Mouse (Mus musculus) right cerebral cortex, postnatal 10 days (tissue): ENCODE data around the gene Baiap2l1.
"Not testable (repeated sequence)": the region's sequence is repeated elsewhere in the genome, so short reads cannot be mapped to it uniquely, and the experiment has no call there.

Experiments
- DNase-seq, 2 experiments: peaks; one replicate each; pipeline ENCODE4 v3.0.0; 2021; ENCODE audit warnings: low spot score in 2 of 2

Gene Baiap2l1

GRCm38 (mm10) chr5:144351185-144351584 is 6.7 kb downstream of the Baiap2l1 start:
- no peak for DNase-seq

DNA sequence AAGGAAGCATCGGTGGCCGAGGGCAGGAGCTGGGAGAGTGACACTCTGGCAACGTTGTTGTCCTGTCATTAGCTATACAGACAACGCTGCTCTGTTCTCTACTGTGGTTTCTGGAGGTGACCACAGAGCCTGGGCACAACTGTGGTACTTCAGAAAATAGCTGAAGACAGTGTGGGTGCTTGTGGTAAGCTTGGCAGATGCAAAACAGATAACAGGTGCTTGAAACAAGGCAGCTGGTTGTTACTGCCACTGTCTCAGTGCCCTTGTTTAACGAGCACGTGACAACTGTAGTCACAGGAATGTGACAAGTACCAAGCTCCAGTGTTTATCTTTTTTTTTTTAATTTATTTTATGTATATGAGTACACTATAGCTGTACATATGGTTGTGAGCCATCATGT is 13.3 kb downstream of the Baiap2l1 start:
- no peak for DNase-seq

DNA sequence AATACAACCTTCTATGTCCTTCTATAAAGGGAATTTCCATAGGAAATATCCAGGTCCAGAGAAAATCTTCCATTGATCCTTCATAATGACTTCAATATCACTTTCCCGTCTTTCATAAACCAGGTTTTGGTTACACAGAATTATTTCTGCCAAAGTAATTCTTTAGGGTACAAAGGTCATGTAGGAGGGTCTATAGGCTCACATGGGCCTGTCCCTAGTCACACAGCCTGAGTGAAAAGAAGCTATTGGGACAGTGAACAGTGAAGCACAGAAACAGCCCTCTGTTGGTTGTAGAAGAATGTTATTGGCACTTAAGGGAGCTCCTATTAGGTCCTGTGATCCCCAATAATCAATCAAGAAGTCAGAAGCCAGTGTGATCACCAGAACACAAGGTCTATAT is 16.8 kb downstream of the Baiap2l1 start:
- DNase-seq = no peak

- DNase-seq = no peak
Observed at GRCm38 (mm10) chr5:144338787-144339186, 19.1 kb downstream of the Baiap2l1 start.

DNA sequence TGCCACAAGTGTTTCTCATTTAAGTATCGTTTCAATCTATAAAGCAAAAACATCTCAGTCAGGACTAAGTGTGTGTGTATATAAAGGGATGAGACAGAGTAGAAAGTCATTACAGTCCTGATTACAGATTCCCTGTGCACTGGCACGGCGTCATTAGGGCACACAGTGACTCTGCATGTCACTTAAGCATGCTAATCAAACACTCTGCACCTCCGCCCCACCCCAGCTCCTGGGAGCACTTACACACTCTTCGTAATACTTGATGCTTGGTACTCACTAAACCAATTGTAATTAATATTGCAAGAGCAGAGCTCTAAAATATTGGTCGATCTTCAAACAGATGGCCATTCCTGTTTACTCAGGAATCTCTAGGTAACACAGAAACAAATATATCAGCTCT is 22.6 kb downstream of the Baiap2l1 start:
- not testable (repeated sequence) for DNase-seq

GRCm38 (mm10) chr5:144334010-144334409 is 23.9 kb downstream of the Baiap2l1 start:
- DNase-seq = no peak

DNA sequence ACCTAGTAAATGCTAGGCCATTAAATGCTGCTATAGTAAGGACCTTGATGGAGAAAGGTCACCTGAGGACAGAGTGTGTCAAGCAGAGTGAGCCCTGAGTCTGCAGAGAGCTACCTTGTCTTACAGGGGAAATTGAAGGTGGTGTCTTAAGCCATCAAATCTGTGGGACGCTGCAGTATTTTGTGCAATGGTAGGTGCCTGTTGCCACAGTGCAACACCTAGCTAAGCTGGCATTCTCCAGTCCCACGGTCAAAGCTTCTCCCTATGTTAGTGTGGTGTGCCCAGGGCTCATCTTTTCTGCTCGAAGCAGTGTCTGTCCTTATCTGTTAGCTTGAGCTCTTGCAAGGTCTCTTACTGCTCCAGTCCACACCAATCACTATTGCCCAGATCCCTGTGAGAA is 35.2 kb downstream of the Baiap2l1 start:
- DNase-seq = no peak

GRCm38 (mm10) chr5:144321681-144322080 is 36.2 kb downstream of the Baiap2l1 start:
- no peak for DNase-seq

DNA sequence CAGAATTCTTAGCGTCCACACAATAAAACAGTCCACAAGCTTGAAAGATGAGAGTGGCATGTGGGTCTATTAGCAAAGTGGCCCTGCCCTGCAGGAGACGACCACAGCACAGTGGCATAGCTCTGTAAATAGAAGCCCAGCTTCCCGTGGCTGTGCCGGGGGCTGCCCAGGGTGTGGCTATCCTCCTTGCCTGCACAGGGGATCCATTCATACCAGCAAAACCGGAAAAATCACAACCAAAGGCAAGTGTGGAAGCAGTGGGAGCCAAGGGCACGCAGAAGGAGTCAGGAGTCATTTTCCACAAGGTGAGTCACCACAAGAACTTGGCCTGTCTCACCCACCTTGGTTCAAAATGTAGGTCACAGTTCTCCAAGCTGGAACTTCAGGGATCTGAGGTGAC is 39.6 kb downstream of the Baiap2l1 start:
- no peak for DNase-seq

DNA sequence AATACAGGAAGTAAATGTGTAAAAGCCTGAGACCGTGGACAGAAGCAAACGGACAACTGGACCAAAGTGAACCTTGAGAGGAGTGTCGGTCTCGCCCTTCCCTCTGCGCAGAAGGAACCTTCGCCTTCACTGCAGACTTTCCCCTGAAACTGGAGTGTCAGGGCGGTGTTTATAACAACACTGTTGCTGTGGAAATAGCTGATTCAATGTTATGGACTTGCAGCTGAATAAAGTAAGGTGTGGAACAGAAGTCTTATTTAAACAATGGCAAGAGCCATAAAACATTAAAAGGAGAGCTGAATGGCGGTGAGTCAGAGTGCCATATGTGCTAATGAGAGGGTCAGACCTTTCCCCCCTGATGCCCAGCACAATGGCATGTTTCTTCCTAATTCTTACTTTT is 40.5 kb downstream of the Baiap2l1 start:
- DNase-seq = no peak

- DNase-seq = no peak
Observed at GRCm38 (mm10) chr5:144316442-144316841, 41.5 kb downstream of the Baiap2l1 start.

DNA sequence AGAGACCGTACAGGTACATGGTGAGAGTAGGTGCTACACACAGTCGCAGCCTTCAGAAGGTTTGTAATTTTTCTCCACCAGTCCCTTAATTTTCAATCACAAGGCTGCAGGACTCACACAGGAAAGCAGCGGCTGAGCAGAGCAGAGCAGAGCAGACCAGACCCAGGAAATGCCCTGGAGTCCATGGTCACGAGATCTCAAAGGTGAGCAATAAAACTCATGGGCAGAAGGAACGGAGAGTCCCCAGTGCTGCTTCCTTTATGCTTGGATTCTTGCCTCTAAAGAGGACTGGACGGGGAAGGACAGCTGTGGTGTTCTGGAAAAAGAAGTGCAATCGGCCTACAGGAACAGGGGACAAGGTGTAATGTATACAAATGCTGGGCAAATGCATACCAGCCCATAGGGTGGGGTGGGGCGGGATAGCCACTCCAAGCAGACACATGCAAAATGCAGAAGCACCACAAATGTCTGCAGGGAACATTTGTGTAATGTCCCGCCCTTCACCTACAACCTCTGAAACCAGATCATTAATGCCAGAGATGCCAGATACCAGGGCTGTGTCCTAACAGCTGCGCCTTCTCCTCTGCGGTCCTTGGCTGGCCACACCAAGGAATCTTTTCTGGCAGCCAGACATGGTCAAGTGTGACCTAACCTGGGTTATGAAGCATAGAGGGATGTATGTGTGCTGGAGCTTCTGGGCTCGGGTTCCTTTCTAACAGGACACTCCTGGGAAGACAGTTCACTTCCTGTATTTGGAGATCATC is 43.0 kb downstream of the Baiap2l1 start:
- DNase-seq = no peak

DNA sequence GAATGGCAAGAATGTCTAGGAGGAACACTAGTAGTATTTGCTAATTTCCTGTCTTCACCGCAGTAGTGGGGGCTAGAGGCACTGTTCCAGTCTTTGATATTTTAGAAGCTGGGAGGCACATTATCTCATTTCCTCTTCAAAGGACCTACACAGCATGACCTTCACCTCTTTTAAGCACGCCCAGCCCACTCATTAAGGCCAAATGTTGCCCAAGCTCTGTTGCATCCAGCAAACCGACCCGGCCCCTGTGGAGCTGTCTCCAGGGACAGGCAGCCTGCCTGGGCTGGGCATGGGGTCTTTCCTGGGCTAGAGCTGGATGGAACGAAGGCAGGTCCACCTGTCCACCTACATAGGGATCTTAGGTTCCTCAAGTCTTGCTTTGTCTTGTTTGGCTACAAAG is 44.6 kb downstream of the Baiap2l1 start:
- DNase-seq = no peak

DNA sequence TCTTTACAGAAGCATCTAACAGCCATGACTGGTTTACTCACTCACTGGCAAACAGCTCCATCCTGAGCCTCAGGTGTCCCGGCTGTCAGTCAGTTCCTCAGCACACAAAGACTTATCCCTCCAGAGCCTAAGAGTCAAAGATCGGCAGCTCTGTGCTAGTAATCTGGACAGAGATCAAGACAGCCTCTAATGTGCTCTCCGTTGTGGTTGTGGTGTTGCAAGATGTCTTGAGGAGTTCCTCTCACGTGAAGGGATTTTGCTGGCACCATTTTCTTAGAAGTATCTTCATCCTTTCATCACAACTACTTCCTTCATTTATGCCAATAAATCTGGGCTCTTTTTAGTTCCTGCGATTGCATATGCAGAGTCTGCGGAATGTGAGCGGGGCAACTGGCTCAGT is 45.7 kb downstream of the Baiap2l1 start:
- DNase-seq = no peak

GRCm38 (mm10) chr5:144308929-144309328 is 49.0 kb downstream of the Baiap2l1 start:
- DNase-seq = no peak

DNA sequence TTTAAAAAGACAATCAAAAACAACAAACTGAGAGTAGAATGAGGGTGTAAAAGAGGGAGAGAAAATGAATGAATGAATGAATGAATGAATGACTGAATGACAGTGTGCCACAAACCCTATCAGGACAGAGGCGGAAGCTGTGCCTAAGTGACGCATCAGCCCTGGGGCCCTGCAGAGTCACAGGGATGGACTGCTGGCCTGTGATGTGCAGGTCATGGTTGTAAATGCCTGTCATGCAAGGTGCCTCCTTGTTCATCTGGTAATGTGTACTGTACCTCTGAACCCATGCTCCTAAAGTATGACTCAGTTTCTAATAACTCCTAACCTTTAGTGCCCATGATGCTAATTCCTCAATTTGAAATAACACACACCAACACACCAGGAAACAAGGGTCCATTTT is 54.8 kb downstream of the Baiap2l1 start:
- DNase-seq = no peak

- no peak for DNase-seq
Observed at GRCm38 (mm10) chr5:144296090-144296604, 61.8 kb downstream of the Baiap2l1 start.

GRCm38 (mm10) chr5:144295357-144295756 is 62.6 kb downstream of the Baiap2l1 start:
- DNase-seq = no peak

DNA sequence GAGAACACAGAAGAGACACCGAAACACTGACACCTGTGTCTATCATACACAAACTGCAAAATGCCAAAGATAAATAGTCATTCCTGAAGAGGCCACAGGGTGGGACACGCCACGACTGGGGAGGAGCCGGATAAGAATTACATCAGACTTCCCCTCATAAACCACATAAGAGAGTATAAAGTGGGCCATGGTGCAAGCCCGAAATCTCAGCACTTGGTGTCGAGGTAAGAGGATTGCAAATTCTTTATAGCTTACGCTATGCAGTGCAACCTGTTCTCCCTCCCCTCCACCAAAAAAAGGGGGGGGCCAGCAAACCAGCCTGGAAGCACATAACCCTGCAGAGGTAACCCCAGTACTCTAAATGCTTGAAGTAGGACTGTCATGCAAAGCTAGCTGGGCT is 63.0 kb downstream of the Baiap2l1 start:
- DNase-seq = no peak

GRCm38 (mm10) chr5:144289769-144290440 is 68.0 kb downstream of the Baiap2l1 start:
- peak; percentile 57 to 76 for DNase-seq

GRCm38 (mm10) chr5:144288391-144288790 is 69.5 kb downstream of the Baiap2l1 start:
- DNase-seq = no peak

GRCm38 (mm10) chr5:144287267-144287820 is 70.6 kb downstream of the Baiap2l1 start:
- DNase-seq = no peak
